Mouse (Mus musculus) liver, postnatal 0 days (tissue): ENCODE measurements at regions not wholly inside any gene's neighbourhood (a gene's known extent, or its start where the extent isn't known, plus 50 kb on each side); places are given as distances from the start of the nearest gene placed in this dataset.

Experiments used
- CTCF ChIP-seq: sonication (generic); IDR thresholded peaks from 2 replicates; pipeline ENCODE4 v1.5.1; 2016; ENCODE audit warnings: antibody characterized with exemption, low read depth
- EP300 ChIP-seq: IDR thresholded peaks from 2 replicates; pipeline ENCODE4 v1.6.1; 2016; ENCODE audit warnings: antibody characterized with exemption, low read depth, mild to moderate bottlenecking

DNA sequence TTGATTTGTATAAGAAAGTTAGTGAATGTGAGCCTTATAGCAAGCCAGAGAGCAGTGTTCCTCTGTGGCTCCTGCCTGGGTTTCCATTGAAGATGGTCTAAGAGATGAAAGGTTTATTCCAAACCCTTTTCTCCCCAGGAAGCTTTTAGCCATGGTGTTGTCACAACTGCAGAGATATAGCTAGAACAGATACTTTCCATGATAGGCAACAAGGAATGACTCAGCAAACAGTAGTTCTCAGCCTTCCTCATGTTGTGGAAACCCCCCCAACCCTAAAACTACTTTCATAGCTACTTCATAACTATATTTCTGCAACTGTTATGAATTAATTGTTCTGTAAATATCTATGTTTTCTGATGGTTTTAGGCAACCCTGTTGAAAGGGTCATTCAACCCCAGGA, 53.5 kb upstream of the Ercc6l2 start:
- TF ChIP-seq CTCF (no peak), EP300 (no peak)
